ENCODE assay signal across 15 mouse cellular contexts in genomic region chr6:140610117-140610516, GRCm38 (mm10).
"Had no signal": no experiment of that assay in that cellular context is flagged by ENCODE, and none has a peak within 500 bp of the region (broad histone marks: within the 10 kb centered on the region; RNA-seq: fewer than 3 reads in every experiment).

No protein-coding gene starts in this region.

- H3K9ac ChIP-seq: limb, embryonic 15.5 days; liver, embryonic 13.5 days; midbrain, embryonic 12.5 days; neural tube, embryonic 13.5 days had no signal

- ATAC-seq: intestine, postnatal 0 days; lung, postnatal 0 days; midbrain, embryonic 16.5 days had no signal

- H3K9me3 ChIP-seq: limb, embryonic 15.5 days; liver, embryonic 13.5 days; midbrain, embryonic 12.5 days; neural tube, embryonic 13.5 days had no signal

- H3K4me3 ChIP-seq: limb, embryonic 15.5 days; liver, embryonic 13.5 days; midbrain, embryonic 12.5 days; neural tube, embryonic 13.5 days had no signal

- H3K36me3 ChIP-seq: limb, embryonic 15.5 days; liver, embryonic 13.5 days; midbrain, embryonic 12.5 days; neural tube, embryonic 13.5 days had no signal

- H3K27ac ChIP-seq: liver, embryonic 13.5 days; midbrain, embryonic 12.5 days; neural tube, embryonic 13.5 days had no signal

- H3K27me3 ChIP-seq: limb, embryonic 15.5 days; liver, embryonic 13.5 days; midbrain, embryonic 12.5 days; neural tube, embryonic 13.5 days had no signal

- H3K4me2 ChIP-seq: limb, embryonic 15.5 days; liver, embryonic 13.5 days; midbrain, embryonic 12.5 days; neural tube, embryonic 13.5 days had no signal

- DNase-seq: kidney, adult 8-10 months; kidney, postnatal 25 days; layer of hippocampus, postnatal 36 days; liver, embryonic 13.5 days; lung, adult 18-20 months; lung, postnatal 36 days; right cerebral cortex, adult 18-20 months; right cerebral cortex, postnatal 25 days; thymus, postnatal 36 days had no signal

- H3K4me1 ChIP-seq: liver, embryonic 13.5 days; midbrain, embryonic 12.5 days; neural tube, embryonic 13.5 days had no signal
